Mouse (Mus musculus) myocyte (in vitro differentiated cells): ENCODE results near the gene Pde4a.

Experiments used
- E2F4 ChIP-seq: IDR thresholded peaks from one replicate; pipeline ENCODE4 v1.6.1; 2011; ENCODE audit warnings: mild to moderate bottlenecking, control low read depth, moderate library complexity; ENCODE audit not compliant: insufficient read depth
- MYOD1 ChIP-seq, 3 experiments: IDR thresholded peaks; one replicate each; pipeline ENCODE4 v1.6.1; 2011; ENCODE audit warnings: control low read depth in 2 of 3, low read depth in 2 of 3, mild to moderate bottlenecking in 2 of 3, moderate library complexity in 1 of 3; ENCODE audit not compliant: insufficient read length in 2 of 3, control insufficient read depth in 1 of 3
- MYOG ChIP-seq, 3 experiments: IDR thresholded peaks; one replicate each; pipeline ENCODE4 v1.6.1; 2011; ENCODE audit warnings: control low read depth in 2 of 3, low read depth in 2 of 3, mild to moderate bottlenecking in 2 of 3; ENCODE audit not compliant: insufficient read length in 2 of 3, control insufficient read depth in 1 of 3, insufficient read depth in 1 of 3
- POLR2A ChIP-seq: IDR thresholded peaks from one replicate; pipeline ENCODE4 v1.6.1; 2011; ENCODE audit warnings: low read depth, mild to moderate bottlenecking, control low read depth, moderate library complexity; ENCODE audit not compliant: insufficient read length
- SRF ChIP-seq: IDR thresholded peaks from one replicate; pipeline ENCODE4 v1.6.1; 2011; ENCODE audit warnings: low read depth; ENCODE audit not compliant: control insufficient read depth, insufficient read length
- TCF12 ChIP-seq: IDR thresholded peaks from one replicate; pipeline ENCODE4 v1.6.1; 2011; ENCODE audit warnings: mild to moderate bottlenecking, control low read depth; ENCODE audit not compliant: poor library complexity, insufficient read depth, severe bottlenecking
- USF1 ChIP-seq: IDR thresholded peaks from one replicate; pipeline ENCODE4 v1.6.1; 2011; ENCODE audit warnings: low read depth, mild to moderate bottlenecking, control low read depth, moderate library complexity

GRCm38 (mm10) chr9:21260491-21261040 is 95.1 kb downstream of the Pde4a start:
- no peak for TF ChIP-seq TCF12
- no peak for TF ChIP-seq SRF
- no peak for TF ChIP-seq POLR2A
- no peak for TF ChIP-seq MYOD1 (IDR thresholded peaks at IDR 0.05; ENCODE audit: control insufficient read depth in 1 of 3, insufficient read length in 2 of 3, low read depth in 2 of 3)
- no peak for TF ChIP-seq MYOG (IDR thresholded peaks at IDR 0.05; ENCODE audit: control insufficient read depth in 1 of 3, insufficient read depth in 1 of 3, insufficient read length in 2 of 3, low read depth in 2 of 3)
- no peak for TF ChIP-seq USF1
- TF ChIP-seq E2F4: no peak
